In genomic region chrX:42647131-42647530, GRCm38 (mm10) we compare ENCODE assay signal across 26 mouse cellular contexts.
"Had no signal": no experiment of that assay in that cellular context is flagged by ENCODE, and none has a peak within 500 bp of the region (broad histone marks: within the 10 kb centered on the region; RNA-seq: fewer than 3 reads in every experiment).

No protein-coding gene starts in this region.

- ATAC-seq: hindbrain, embryonic 16.5 days; inflammation-experienced regulatory T-cells, adult 6 months; intestine, embryonic 15.5 days; intestine, postnatal 0 days; liver, embryonic 12.5 days had no signal

- H3K9me3 ChIP-seq: heart, embryonic 10.5 days; heart, embryonic 12.5 days; hindbrain, embryonic 10.5 days; hindbrain, embryonic 12.5 days; intestine, embryonic 15.5 days; limb, embryonic 13.5 days; limb, embryonic 15.5 days; liver, embryonic 12.5 days had no signal

- H3K9ac ChIP-seq: heart, embryonic 12.5 days; hindbrain, embryonic 12.5 days; hindbrain, embryonic 14.5 days; intestine, embryonic 15.5 days; limb, embryonic 13.5 days; limb, embryonic 15.5 days; liver, embryonic 12.5 days; liver, embryonic 14.5 days had no signal

- H3K4me3 ChIP-seq: gastrocnemius, adult 2 months; heart, embryonic 10.5 days; heart, embryonic 12.5 days; hindbrain, embryonic 10.5 days; hindbrain, embryonic 12.5 days; intestine, embryonic 15.5 days; layer of hippocampus, adult 2 months; limb, embryonic 13.5 days; limb, embryonic 15.5 days; liver, embryonic 12.5 days had no signal

- DNase-seq: gastrocnemius, adult 2 months; gastrocnemius, postnatal 10 days; gastrocnemius, postnatal 25 days; heart, adult 18-20 months; heart, postnatal 10 days; heart, postnatal 4 days; kidney, adult 18-20 months; kidney, adult 8-10 months; kidney, postnatal 10 days; kidney, postnatal 25 days; kidney, postnatal 4 days; left cerebral cortex, postnatal 4 days had no signal

- H3K36me3 ChIP-seq: heart, embryonic 10.5 days; heart, embryonic 12.5 days; hindbrain, embryonic 10.5 days; hindbrain, embryonic 12.5 days; intestine, embryonic 15.5 days; limb, embryonic 13.5 days; limb, embryonic 15.5 days; liver, embryonic 12.5 days had no signal

- H3K4me2 ChIP-seq: heart, embryonic 12.5 days; hindbrain, embryonic 12.5 days; hindbrain, embryonic 14.5 days; intestine, embryonic 15.5 days; limb, embryonic 13.5 days; limb, embryonic 15.5 days; liver, embryonic 12.5 days had no signal

- H3K27ac ChIP-seq: gastrocnemius, adult 2 months; heart, embryonic 10.5 days; hindbrain, embryonic 10.5 days; hindbrain, embryonic 12.5 days; hindbrain, embryonic 14.5 days; intestine, embryonic 15.5 days; layer of hippocampus, adult 2 months; limb, embryonic 13.5 days; limb, embryonic 15.5 days; liver, embryonic 12.5 days; liver, embryonic 14.5 days had no signal

- H3K27me3 ChIP-seq: heart, embryonic 12.5 days; hindbrain, embryonic 12.5 days; intestine, embryonic 15.5 days; limb, embryonic 13.5 days; limb, embryonic 15.5 days; liver, embryonic 12.5 days had no signal

- H3K4me1 ChIP-seq: heart, embryonic 10.5 days; heart, embryonic 12.5 days; hindbrain, embryonic 10.5 days; hindbrain, embryonic 12.5 days; intestine, embryonic 15.5 days; limb, embryonic 13.5 days; limb, embryonic 15.5 days; liver, embryonic 12.5 days had no signal
